In the genomic region with DNA sequence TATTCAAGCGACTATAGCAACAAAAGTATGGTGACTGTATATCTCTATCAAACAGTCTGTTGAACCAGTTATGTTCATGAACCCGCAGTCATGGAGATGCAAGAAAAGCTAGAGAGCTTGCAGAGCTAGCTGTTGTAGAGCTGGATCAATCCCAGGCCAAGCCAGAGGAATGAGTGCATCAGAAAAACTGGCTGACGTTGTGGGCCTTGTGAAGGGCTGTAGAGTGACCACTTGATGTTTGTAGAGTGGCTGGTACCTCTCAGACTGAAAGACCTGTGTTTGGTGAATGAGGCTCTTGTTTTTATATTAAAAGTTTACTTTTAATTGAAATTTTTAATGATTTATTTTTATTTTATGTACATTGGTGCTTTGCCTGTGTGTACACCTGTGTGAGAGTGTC, we compare ENCODE assay signal across 24 mouse cellular contexts. TPM values are rescaled to one million over a fixed set of nuclear protein-coding genes. Genes with fewer than 3 reads are reported as not detected.
DNase-seq lines count a peak whose midpoint lies in the region; ATAC-seq and TF ChIP-seq lines count a peak whose summit lies in the region.
"Had no signal": no experiment of that assay in that cellular context is flagged by ENCODE, and none has a peak within 500 bp of the region (broad histone marks: within the 10 kb centered on the region; RNA-seq: fewer than 3 reads in every experiment).

No protein-coding gene starts in this region.

- intact Hi-C loops in heart, postnatal 14 days (cut with DNase I): no loop called here

- no peak for ATAC-seq in lung, postnatal 0 days
- ATAC-seq: activated CD4-positive, CD25-positive, alpha-beta regulatory T cell, adult 4 months; CD4-positive, CD25-positive, alpha-beta regulatory T cell, adult 4 months; forebrain, embryonic 13.5 days; forebrain, embryonic 15.5 days; Patski had no signal

- TF ChIP-seq EP300 in lung, postnatal 0 days (IDR thresholded peaks at IDR 0.05): no peak

- H3K36me3 ChIP-seq in lung, postnatal 0 days (ENCODE audit: insufficient read depth, low read length): no peaks in the 10 kb centered on the region
- H3K36me3 ChIP-seq: forebrain, embryonic 15.5 days had no signal

- H3K9ac ChIP-seq in lung, postnatal 0 days (replicated peaks; ENCODE audit: low read depth): no peak overlapping the region
- H3K9ac ChIP-seq: embryonic facial prominence, embryonic 12.5 days; forebrain, embryonic 13.5 days; forebrain, embryonic 15.5 days had no signal

- no peak overlapping the region; the same call in 1 of the 2 replicates for H3K27ac ChIP-seq in lung, postnatal 0 days (ENCODE audit: low read length)
- H3K27ac ChIP-seq: embryonic facial prominence, embryonic 10.5 days; embryonic facial prominence, embryonic 12.5 days; forebrain, embryonic 13.5 days; forebrain, embryonic 15.5 days had no signal

- peak; percentile 72 for DNase-seq in heart, adult 11 months
- DNase-seq in heart, postnatal 14 days: no peak
- DNase-seq in lung, postnatal 0 days (ENCODE audit: low spot score): peak; percentile 44
- DNase-seq in lung, postnatal 10 days: no peak
- peak; percentile 53 for DNase-seq in lung, postnatal 36 days
- no peak for DNase-seq in lung, postnatal 14 days
- DNase-seq: adrenal gland, adult 8-10 months; adrenal gland, postnatal 14 days; adrenal gland, postnatal 36 days; B cell, adult 2 months; cerebellum, adult 11-12 months; cerebellum, adult 2 months; cerebellum, adult 9-10 months; cerebellum, postnatal 10 days; cerebellum, postnatal 25 days had no signal

- peaks cover 8% of the 10 kb centered on the region; the same call in 1 of the 2 replicates for H3K4me1 ChIP-seq in lung, postnatal 0 days (ENCODE audit: insufficient read depth, low read depth, low read length)

- 69% methylated on average over 3 of the region's 3 CpGs for WGBS in lung, postnatal 0 days

- H3K4me3 ChIP-seq in lung, postnatal 0 days (ENCODE audit: low read depth, low read length): no peak overlapping the region
- H3K4me3 ChIP-seq: embryonic facial prominence, embryonic 10.5 days; embryonic facial prominence, embryonic 12.5 days; forebrain, embryonic 13.5 days; forebrain, embryonic 15.5 days had no signal

- H3K27me3 ChIP-seq in lung, postnatal 0 days (replicated peaks; ENCODE audit: insufficient read depth, low read length): no peaks in the 10 kb centered on the region
- H3K27me3 ChIP-seq: CH12.LX; embryonic facial prominence, embryonic 12.5 days; forebrain, embryonic 13.5 days; forebrain, embryonic 15.5 days; Patski had no signal

- no peak for TF ChIP-seq CTCF in lung, postnatal 0 days (IDR thresholded peaks at IDR 0.05)

- H3K9me3 ChIP-seq in lung, postnatal 0 days (ENCODE audit: low read length): no peaks in the 10 kb centered on the region
- H3K9me3 ChIP-seq: embryonic facial prominence, embryonic 10.5 days; embryonic facial prominence, embryonic 12.5 days; forebrain, embryonic 13.5 days; forebrain, embryonic 15.5 days; G1E had no signal

- H3K4me2 ChIP-seq in lung, postnatal 0 days (replicated peaks; ENCODE audit: low read depth, low read length): no peak overlapping the region
- H3K4me2 ChIP-seq: embryonic facial prominence, embryonic 12.5 days; forebrain, embryonic 13.5 days; forebrain, embryonic 15.5 days had no signal

RNA-seq across cellular contexts. Expression of a gene that starts 3.5 kb away (rescaled TPM):
- 10 to 100 TPM; 22.8 to 32.9 TPM for total RNA-seq in heart, postnatal 14 days (2021)
- polyA plus RNA-seq in lung, postnatal 0 days (2015; fragmentation: Nextera tagmentation; extraction: Ambion mirVana): 58.7 and 62.4 TPM in 2 replicates

RNA-seq across cellular contexts. Expression of a gene that starts 29.4 kb away (rescaled TPM):
- total RNA-seq in heart, postnatal 14 days (2021): 1 to 10 TPM; 1.9 to 3.2 TPM
- 5.7 and 6.2 TPM in 2 replicates for polyA plus RNA-seq in lung, postnatal 0 days (2015; fragmentation: Nextera tagmentation; extraction: Ambion mirVana)

RNA-seq across cellular contexts. Expression of a gene that starts 55.7 kb away (rescaled TPM):
- under 1 TPM; 0.62 to 0.73 TPM for total RNA-seq in heart, postnatal 14 days (2021)
- polyA plus RNA-seq in lung, postnatal 0 days (2015; fragmentation: Nextera tagmentation; extraction: Ambion mirVana): 1.8 and 3.2 TPM in 2 replicates
- polyA plus RNA-seq: activated CD4-positive, CD25-positive, alpha-beta regulatory T cell, adult 4 months; G1E had no signal

Comparison
In these comparisons a context has a peak if more than half of its experiments do, and no peak if none do; other contexts are left out.
1. DNase-seq: peak in heart, adult 11 months (single experiment), lung, postnatal 0 days (single experiment) and lung, postnatal 36 days (single experiment); none in heart, postnatal 14 days (0 of 2), lung, postnatal 10 days (single experiment) and lung, postnatal 14 days (single experiment).